Mouse (Mus musculus): ENCODE measurements around the gene Gm37240.

GRCm38 (mm10) chr3:85886636-85887238 is 581 bp downstream of the Gm37240 start:
- TF ChIP-seq CTCF (IDR thresholded peaks at IDR 0.05; ENCODE audit: low read depth, low read length) = no peak
- TF ChIP-seq TAL1 (conservative IDR thresholded peaks at IDR 0.05; ENCODE audit: low read depth, low read length) = no peak
- no peak for TF ChIP-seq GATA1 (IDR thresholded peaks at IDR 0.05; ENCODE audit: borderline replicate concordance, low read length)
